Mouse (Mus musculus): ENCODE results near the gene Dguok. TPM values are rescaled to one million over a fixed set of nuclear protein-coding genes. Genes with fewer than 3 reads are reported as not detected.

Gene Dguok
- polyA plus RNA-seq, 2 experiments = 77.0 to 104 TPM

- no peak overlapping the region for H3K4me2 ChIP-seq (replicated peaks; ENCODE audit: low read depth, low read length, severe bottlenecking)
- H3K27me3 ChIP-seq (ENCODE audit: control insufficient read depth, insufficient read depth, low read length) = no peaks in the 10 kb centered on the region
- peaks cover 9% of the 10 kb centered on the region for H3K36me3 ChIP-seq (ENCODE audit: control insufficient read depth, insufficient read depth, low read length)
- no peak overlapping the region for H3K27ac ChIP-seq (replicated peaks; ENCODE audit: low read depth, low read length)
- no peak for ATAC-seq (ENCODE audit: low FRiP score, low read depth)
- no peak overlapping the region for H3K9ac ChIP-seq (ENCODE audit: low read depth, low read length, severe bottlenecking)
- no peak overlapping the region for H3K4me3 ChIP-seq (replicated peaks; ENCODE audit: low read length)
- DNase-seq (ENCODE audit: low spot score) = no peak
- no peak for TF ChIP-seq POLR2A (IDR thresholded peaks at IDR 0.05; ENCODE audit: borderline replicate concordance, extremely low read depth, insufficient read depth, insufficient read length)
- 45% methylated on average over 3 of the region's 3 CpGs for WGBS
- H3K4me1 ChIP-seq (ENCODE audit: control insufficient read depth, insufficient read depth, low read length) = peaks cover under 1% of the 10 kb centered on the region; the same call in 1 of the 2 replicates
- H3K9me3 ChIP-seq (ENCODE audit: control insufficient read depth, low read length) = no peaks in the 10 kb centered on the region
Observed at GRCm38 (mm10) chr6:83500462-83500861, 6.3 kb downstream of the Dguok start.

- Histone ChIP-seq H3K36me3 (ENCODE audit: control insufficient read depth, insufficient read depth, low read length) (peaks cover 17% of the 10 kb centered on the region), H3K9me3 (ENCODE audit: control insufficient read depth, low read length) (no peaks in the 10 kb centered on the region), H3K9ac (ENCODE audit: low read depth, low read length, severe bottlenecking) (no peak overlapping the region), H3K4me1 (ENCODE audit: control insufficient read depth, insufficient read depth, low read length) (no peaks in the 10 kb centered on the region), H3K4me3 (replicated peaks; ENCODE audit: low read length) (no peak overlapping the region), H3K4me2 (replicated peaks; ENCODE audit: low read depth, low read length, severe bottlenecking) (no peak overlapping the region), H3K27ac (replicated peaks; ENCODE audit: low read depth, low read length) (no peak overlapping the region), H3K27me3 (ENCODE audit: control insufficient read depth, insufficient read depth, low read length) (no peaks in the 10 kb centered on the region)
- ATAC-seq (ENCODE audit: low FRiP score, low read depth) = no peak
- TF ChIP-seq POLR2A (IDR thresholded peaks at IDR 0.05; ENCODE audit: borderline replicate concordance, extremely low read depth, insufficient read depth, insufficient read length) = no peak
- DNase-seq (ENCODE audit: low spot score) = no peak
- WGBS = 96% methylated on average over 10 of the region's 10 CpGs
Observed at GRCm38 (mm10) chr6:83499078-83499477, 7.7 kb downstream of the Dguok start.

DNA sequence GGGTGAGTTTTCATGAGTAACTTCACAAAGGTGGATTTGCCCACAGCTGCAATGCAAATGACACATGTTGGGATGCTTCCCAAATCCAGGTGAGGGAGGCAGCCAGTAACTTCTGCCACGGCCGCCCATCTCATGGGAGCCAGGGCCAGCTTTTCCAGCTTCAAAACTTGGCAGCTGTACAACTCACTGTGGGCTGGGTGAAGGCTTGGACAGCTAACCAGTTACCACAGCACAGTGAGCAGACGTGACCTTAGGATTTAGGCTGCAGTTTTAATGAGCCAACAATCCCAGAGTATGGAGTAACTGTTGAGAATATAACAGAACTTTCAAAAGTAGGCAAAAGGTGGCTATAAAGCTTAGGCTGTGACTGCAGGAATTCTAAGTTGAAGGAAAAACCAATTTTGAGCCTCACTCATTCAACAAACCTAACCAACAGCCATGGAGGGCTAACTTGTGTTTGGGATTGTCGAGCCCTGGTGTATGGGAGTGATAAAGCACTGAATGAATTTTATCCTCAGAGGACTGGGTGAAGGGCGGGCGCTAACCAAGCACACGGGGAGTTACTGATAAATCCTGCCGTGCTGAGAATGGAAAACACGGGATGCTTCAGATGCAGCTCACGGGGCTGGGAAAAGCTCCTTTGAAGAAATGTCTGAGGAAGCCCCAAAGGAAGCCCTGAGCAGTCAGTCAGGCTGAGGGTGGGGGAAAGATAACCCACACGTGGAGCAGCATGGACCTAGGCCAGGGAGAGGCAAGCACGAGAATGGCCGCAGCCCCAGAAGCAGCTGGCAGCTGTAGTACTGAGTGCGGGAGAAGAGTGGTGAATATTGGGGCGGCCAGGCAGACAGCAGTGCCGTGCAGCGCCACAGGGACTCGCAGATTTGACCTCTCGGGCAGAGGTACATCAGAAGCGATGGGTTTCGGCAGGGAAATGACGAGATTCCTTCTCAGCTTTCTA is 9.7 kb downstream of the Dguok start:
- Histone ChIP-seq H3K9ac (ENCODE audit: low read depth, low read length, severe bottlenecking) (no peak overlapping the region), H3K4me1 (ENCODE audit: control insufficient read depth, insufficient read depth, low read length) (no peaks in the 10 kb centered on the region), H3K4me3 (replicated peaks; ENCODE audit: low read length) (no peak overlapping the region), H3K36me3 (ENCODE audit: control insufficient read depth, insufficient read depth, low read length) (peaks cover 29% of the 10 kb centered on the region), H3K4me2 (replicated peaks; ENCODE audit: low read depth, low read length, severe bottlenecking) (no peak overlapping the region), H3K27me3 (ENCODE audit: control insufficient read depth, insufficient read depth, low read length) (no peaks in the 10 kb centered on the region), H3K27ac (replicated peaks; ENCODE audit: low read depth, low read length) (peak overlapping the region; percentile 43; the same call in 1 of the 2 replicates), H3K9me3 (ENCODE audit: control insufficient read depth, low read length) (no peaks in the 10 kb centered on the region)
- no peak for DNase-seq (ENCODE audit: low spot score)
- 84% methylated on average over 22 of the region's 22 CpGs for WGBS
- no peak for ATAC-seq (ENCODE audit: low FRiP score, low read depth)
- no peak for TF ChIP-seq POLR2A (IDR thresholded peaks at IDR 0.05; ENCODE audit: borderline replicate concordance, extremely low read depth, insufficient read depth, insufficient read length)

DNA sequence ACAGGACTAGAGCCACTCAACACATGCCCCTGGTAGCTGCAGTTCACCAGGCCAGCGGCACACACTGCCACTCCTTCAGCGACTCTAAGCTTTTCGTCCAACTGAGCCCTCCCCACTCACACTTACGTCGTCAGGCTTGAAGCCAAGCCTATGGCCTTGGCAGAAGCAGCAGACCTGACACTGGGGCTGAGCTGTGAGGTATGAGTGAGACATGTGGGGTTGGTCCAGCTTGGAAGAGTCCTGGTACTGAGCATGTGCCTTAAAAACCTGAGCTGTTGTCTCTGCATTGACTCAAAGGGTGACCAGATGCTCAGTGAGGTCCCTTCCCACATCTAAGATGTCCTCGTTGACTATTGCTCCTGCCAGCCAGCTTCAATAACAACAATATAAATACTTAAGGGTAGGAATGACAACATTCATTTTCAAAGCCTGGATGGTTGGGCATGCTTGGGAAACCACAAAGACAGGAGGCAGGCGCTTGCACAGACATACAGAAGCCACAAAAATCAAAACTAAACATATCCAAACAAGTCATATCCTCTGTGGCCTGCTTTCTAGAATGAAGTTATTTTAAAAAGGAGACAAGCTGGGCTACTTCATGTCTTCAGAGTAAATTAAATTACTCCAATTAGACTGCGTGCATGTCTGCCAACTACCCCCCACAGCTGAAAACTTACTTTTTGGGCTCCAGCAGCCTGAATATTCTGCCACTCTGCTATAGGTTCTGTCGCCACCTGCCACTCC is 10.6 kb downstream of the Dguok start:
- Histone ChIP-seq H3K27ac (replicated peaks; ENCODE audit: low read depth, low read length) (no peak overlapping the region), H3K4me3 (replicated peaks; ENCODE audit: low read length) (no peak overlapping the region), H3K4me2 (replicated peaks; ENCODE audit: low read depth, low read length, severe bottlenecking) (no peak overlapping the region), H3K9me3 (ENCODE audit: control insufficient read depth, low read length) (no peaks in the 10 kb centered on the region), H3K27me3 (ENCODE audit: control insufficient read depth, insufficient read depth, low read length) (no peaks in the 10 kb centered on the region), H3K36me3 (ENCODE audit: control insufficient read depth, insufficient read depth, low read length) (peaks cover 33% of the 10 kb centered on the region), H3K9ac (ENCODE audit: low read depth, low read length, severe bottlenecking) (no peak overlapping the region), H3K4me1 (ENCODE audit: control insufficient read depth, insufficient read depth, low read length) (no peaks in the 10 kb centered on the region)
- 82% methylated on average over 9 of the region's 9 CpGs for WGBS
- ATAC-seq (ENCODE audit: low FRiP score, low read depth) (no peak), DNase-seq (ENCODE audit: low spot score) (no peak)
- no peak for TF ChIP-seq POLR2A (IDR thresholded peaks at IDR 0.05; ENCODE audit: borderline replicate concordance, extremely low read depth, insufficient read depth, insufficient read length)

DNA sequence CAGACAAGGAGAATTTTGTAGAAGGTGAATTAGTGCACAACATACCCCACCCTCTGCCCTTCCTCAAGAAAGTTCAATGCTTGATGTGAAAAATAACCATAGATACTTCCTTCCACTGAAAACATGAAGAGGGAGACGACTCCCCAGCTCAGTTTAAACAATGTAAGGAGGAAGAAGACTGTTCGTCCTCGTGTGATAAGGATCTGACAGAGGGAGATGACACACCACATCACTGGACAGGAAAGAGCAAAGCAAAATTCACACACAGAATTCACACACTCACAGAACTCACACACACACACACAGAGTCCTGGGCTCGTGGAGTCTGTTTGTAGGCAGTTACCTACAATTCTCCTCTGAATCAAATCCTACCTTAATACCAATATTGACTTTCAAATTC is 16.1 kb downstream of the Dguok start:
- Histone ChIP-seq H3K4me3 (replicated peaks; ENCODE audit: low read length) (no peak overlapping the region), H3K9ac (ENCODE audit: low read depth, low read length, severe bottlenecking) (no peak overlapping the region), H3K9me3 (ENCODE audit: control insufficient read depth, low read length) (no peaks in the 10 kb centered on the region), H3K36me3 (ENCODE audit: control insufficient read depth, insufficient read depth, low read length) (peaks cover 70% of the 10 kb centered on the region), H3K27ac (replicated peaks; ENCODE audit: low read depth, low read length) (no peak overlapping the region), H3K27me3 (ENCODE audit: control insufficient read depth, insufficient read depth, low read length) (no peaks in the 10 kb centered on the region), H3K4me2 (replicated peaks; ENCODE audit: low read depth, low read length, severe bottlenecking) (no peak overlapping the region), H3K4me1 (ENCODE audit: control insufficient read depth, insufficient read depth, low read length) (no peaks in the 10 kb centered on the region)
- DNase-seq (ENCODE audit: low spot score) (no peak), ATAC-seq (ENCODE audit: low FRiP score, low read depth) (no peak)
- TF ChIP-seq POLR2A (IDR thresholded peaks at IDR 0.05; ENCODE audit: borderline replicate concordance, extremely low read depth, insufficient read depth, insufficient read length) = no peak
- 85% methylated on average over 4 of the region's 4 CpGs for WGBS
